Mouse (Mus musculus): ENCODE measurements around the gene Fcer2a.
A peak's percentile ranks its signal among the peaks of the same experiment; 100 is the strongest.

The Fcer2a gene

DNA sequence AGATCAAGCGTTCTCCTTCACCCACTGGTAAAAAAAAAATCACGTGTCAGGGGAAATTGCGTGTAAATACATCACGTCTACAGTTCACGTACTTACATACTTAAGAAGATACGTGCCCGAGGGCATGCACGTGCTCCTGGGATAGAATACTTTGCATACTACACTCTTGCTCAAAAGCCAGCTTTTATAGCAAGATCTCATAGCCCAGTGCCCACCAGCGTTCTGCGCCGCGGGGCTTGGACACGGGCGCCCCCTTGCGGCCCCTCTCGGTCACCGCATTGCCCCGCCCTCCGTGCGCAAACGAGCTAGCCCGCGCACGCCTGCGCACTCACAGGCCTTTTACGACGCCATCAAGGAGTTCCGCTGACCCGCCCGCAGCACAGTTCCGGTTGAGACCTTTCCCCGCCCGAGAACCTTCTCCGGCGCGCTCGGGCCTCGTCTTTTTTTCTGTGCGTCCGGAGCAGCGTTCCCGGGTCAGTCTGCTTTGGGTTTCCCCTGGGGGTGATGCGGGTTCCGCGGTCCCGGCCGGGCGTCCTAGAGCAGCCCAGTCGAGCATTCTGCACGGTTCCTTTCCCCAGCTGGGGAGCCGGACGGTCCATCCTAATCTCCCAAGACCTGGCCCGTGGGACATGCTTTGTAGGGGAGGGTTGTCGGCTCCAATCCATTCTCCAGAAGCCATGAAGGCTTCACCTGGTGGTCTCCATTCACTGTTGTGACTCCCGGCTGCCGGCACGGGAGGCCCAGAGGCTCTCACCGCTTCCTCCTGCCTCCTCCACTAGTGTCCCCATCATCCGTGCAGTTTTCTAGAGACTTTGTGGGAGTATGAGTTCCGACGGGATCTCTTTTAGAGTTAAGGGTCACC, 17.6 kb downstream of the Fcer2a start, which contains the start of gene Trappc5:
Gene Trappc5, plus strand, starts transcription at position 169 of the 862 bp plus-strand sequence.
- DNase-seq (ENCODE audit: low spot score), result peak; percentile 92

DNA sequence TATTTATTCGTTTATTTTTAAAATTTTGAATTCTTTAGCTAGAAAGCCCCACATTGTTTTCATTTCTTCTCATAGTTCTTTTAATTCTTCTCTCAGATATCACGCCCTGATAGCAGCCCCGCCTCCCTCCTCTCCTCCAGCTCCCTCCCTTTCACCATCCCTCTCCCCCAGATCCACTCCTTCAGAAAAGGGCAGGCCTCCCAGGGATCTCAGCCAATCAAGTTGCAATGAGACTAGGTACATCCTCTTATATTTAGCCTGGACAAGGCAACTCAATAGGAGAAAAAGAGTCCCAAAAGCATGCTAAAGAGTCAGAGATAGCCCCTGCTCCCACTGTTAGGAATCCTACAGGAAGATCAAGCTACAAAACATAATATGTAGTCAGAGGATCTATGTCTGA, 19.3 kb downstream of the Fcer2a start:
- DNase-seq (ENCODE audit: low spot score), result no peak

DNA sequence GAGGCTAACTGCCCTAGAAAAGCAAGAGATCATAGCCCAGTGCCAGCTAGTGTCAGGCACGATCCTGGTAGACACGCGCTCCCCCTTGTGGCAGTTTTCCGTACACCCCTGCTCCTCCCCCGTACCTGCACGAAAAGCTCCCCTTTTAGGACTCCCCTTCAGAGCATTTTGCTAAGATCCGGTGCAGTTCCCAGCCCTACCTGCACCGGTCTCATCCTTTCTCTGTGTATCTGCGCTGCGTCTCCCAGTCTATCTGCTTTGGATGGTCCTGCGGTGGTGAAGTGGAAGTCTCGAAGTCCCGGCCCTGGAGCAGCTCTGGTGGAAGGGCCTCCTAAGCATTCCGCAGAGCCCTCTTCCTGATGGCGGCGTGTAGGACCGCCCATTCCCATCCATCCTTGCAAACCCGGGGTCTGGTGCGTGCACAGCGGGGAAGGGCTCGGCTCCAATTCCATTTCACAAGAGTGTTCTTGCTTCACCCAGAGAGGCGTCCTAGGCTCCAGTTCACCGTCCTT, 21.9 kb downstream of the Fcer2a start, which contains the start of gene Fcor:
Gene Fcor, minus strand, starts transcription at position 383 of the 512 bp plus-strand sequence.
- peak; percentile 83 for DNase-seq (ENCODE audit: low spot score)

DNA sequence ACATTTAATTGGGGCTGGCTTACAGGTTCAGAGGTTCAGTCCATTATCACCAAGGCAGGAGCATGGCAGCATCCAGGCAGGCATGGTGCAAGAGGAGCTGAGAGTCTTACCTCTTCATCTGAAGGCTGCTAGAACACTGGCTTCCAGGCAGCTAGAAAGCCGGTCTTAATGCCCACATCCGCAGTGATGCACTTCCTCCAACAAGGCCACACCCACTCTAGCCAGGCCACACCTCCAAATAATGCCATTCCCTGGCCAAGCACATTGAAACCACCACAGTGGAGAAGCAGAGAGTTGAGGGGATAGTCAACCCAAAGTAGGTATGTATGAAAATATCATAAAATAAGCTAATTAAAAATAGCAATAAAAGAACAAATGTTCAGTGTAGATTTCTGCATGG, 23.6 kb downstream of the Fcer2a start:
- DNase-seq (ENCODE audit: low spot score), result no peak

DNA sequence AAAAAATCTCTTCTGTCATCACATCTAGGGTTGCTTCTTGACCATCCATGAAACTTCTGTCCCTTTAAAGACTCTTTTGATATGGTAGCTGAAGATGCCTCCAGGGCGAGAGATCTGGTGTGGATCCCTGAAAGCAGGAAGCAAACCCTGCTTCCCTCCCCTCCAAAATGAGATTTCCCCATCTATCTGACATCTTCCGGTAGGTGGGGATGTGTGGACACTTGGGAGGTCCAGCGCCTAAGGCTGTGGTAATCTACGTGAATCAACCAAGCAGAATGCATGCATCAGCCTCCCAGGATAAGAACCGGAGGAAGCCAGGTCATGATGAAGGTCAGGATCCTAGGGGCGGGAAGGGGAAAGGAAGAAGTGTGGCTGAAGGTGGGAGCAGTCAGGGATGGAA, 28.5 kb downstream of the Fcer2a start, which contains the start of gene Mcemp1:
Gene Mcemp1, plus strand, starts transcription at position 248 of the 400 bp plus-strand sequence.
- DNase-seq (ENCODE audit: low spot score), result no peak

DNA sequence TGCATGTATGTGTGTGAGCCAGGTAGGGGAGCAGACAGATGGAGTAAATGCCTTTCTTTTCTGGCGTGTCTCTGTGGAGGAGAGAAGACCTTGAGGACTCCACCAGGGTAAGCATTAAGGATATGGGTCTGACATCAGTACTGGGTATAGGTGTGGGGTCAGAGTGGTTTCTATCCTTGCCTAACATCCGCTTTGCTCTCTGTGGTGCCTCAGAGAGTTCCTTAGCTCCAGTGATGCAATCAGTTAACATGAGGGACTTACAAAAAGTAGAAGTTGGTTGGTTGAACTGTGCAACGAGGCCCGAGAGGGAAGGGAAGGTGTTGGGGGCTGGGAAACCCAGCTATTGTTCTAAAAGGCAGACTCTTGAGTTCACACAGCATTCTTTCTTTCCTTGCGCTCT, 29.6 kb downstream of the Fcer2a start:
- DNase-seq (ENCODE audit: low spot score), result no peak

DNA sequence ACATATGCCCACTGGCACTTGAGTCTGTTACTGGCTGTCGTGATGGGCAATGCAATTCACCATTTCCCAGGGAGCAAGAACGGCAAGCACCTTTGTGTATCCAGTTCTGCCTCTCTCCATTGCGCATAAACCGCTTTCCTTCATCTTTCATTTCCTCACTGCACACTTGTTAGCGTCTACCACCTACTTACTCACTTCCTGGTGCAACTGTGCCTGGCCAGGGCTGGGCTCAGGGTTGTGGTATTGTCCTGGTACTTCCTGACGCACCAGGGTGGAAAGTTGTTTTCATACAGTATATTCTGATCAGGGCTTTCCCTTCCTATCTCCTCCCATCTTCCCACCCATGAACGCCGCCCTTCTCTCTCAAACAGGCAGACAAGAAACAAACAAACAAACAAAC, 33.1 kb downstream of the Fcer2a start:
- DNase-seq (ENCODE audit: low spot score), result no peak

DNA sequence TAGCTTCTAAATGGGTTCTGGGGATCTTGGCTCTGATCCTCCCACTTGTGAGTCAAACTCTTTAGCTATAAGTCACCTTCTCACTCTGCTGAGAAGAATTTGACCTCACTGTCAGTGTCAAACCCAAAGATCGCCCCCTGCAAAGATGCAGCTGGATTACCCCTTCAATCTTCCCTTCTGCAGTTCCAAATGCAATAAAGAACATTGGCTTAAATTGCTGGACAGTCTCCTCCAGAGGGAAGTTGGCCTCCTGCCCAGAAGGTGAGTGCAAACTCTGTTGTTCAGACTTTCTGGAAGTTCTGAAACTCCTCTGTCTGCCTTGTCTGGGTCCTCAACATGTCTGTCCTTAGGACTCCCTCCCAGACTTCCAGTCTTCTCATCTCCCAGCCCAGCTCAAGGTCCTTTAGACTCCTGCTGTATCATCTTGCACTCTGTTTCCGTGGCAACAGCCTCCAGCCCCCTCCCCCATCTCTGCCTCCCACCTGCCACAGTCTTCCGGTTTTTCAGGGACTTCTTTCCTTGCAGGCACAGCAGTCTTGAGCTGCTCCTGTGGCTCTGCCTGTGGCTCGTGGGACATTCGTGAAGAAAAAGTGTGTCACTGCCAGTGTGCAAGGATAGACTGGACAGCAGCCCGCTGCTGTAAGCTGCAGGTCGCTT, 37.1 kb downstream of the Fcer2a start:
- no peak for DNase-seq (ENCODE audit: low spot score)

DNA sequence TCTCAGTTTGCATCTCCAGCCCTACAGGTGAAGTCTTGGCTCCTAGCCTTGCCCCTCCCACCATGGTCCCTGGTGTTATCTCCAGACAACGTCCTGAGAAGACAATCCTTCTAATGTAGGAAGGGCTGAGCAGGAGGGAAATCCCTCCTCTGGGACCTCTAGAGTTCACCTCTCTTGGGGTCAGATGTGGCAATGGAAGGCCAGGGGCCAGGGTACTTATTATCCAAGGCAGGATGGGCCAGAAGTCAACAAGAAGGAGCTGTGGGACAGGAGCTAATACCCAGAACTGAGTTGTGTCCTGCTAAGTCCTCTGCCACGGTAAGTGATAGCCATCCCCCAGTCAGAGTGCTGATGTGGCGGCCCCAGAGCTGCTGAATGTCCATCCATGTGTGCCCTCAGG, 38.4 kb downstream of the Fcer2a start, which contains the start of gene Retn:
Gene Retn, plus strand, starts transcription at position 245 of the 400 bp plus-strand sequence.
- DNase-seq (ENCODE audit: low spot score), result no peak

DNA sequence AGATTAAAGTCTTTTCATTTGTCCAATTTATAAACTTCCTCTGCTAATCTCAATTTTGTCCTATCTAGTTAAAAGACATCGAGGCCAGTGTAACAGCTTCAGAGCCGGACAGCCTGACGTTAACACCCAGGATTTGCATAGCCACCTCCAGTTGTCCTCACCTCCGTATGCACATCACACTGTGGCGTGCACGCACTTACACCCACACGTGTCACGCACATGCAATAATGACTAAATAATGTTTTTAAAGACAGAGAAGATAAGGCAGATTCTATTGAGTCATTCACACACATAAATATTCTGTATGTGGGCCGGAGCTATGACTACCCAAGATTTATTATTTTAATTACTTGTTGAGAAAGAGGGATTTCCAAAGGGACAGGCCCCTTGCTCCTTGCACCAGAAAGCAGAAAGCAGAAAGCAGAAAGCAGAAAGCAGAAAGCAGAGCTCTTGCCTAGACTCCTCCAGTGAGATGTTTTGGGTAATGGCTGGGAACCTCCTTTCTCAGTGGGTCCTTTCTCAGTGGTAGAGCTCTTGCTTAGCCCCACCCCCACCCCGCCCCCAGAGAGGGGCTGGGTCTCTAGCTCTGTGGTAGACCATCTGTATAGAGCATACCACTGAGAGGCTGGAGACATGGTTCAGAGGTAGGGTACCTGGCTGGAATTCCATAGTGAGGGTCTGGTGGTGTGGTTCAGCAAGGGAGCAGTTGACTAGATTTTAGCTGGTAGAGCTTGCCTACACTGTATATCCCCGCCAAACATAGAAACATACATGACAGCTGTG, 39.1 kb downstream of the Fcer2a start:
- DNase-seq (ENCODE audit: low spot score), result no peak

DNA sequence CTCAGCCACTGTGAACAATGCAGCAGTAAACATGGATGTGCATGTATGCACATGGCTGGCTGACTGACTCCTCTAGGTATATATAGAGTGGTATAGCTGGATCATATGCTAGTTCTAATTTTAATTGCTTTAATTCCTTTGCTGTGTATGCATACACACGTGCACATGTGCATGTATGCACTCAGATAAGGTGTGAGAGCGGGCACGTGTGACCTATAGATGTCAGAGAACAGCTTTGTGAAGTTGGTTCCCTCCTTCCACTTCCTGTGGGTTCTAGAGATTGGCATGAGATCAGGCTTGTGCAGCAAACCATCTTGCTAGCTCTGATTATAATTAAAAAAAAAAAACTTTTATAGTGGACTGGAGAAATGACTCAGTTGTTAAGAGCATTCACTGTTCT, 41.1 kb downstream of the Fcer2a start:
- no peak for DNase-seq (ENCODE audit: low spot score)

DNA sequence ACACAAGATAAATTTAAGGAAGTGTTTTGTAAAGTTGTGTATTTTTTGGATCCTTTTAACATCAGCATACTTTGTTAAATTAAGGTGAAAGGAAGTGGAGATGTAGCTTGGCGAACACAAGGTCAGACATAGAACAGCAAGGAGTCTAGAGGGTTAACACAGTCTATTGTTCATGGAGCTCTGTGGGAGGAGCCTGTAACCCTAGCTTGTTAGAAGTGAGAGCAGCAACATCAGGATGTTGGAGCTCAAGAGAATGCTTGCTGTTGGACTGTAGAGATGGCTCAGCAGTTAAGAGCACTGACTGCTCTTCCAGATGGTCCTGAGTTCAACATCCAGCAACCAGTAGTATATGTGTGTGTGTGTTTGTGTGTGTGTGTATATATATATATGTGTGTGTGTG, 45.0 kb downstream of the Fcer2a start:
- DNase-seq (ENCODE audit: low spot score), result no peak

DNA sequence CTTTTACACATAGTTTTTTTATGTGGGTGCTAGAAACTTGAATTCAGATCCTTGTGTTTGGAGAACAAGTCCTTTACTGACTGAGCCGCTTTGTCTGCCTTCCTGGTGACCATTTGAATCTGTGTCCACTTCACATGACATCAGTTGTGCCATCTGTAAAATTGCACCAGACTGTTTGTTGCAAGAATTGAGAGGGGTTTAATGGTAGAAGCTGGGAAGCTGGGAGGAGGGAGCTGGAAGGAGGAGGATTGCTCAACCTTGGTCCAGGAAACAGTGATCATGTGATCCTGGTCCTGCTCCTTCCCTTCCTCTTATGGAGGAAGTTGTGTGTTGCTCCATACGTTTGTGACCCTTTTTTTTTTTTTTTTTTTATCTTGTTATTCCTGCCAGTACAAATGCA, 45.7 kb downstream of the Fcer2a start:
- no peak for DNase-seq (ENCODE audit: low spot score)

DNA sequence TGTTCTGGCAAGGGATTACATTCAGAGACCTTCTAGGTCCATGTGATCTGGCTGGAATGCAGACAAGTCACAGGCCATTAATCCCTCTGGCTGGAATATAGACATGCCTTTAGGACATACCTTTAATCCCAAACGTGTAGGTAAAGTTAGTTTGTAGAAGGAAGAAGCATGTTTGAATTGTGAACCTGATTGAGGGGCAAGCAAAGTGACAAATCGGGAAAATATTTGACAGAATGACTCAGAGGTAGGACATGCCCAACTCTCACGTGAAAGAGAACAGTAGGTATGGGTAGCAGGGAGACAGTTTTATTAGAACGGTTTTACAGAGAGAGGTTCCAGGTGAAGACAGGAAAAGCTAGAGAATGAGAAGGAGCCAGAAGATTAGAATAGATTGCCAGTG, 46.4 kb downstream of the Fcer2a start:
- no peak for DNase-seq (ENCODE audit: low spot score)

DNA sequence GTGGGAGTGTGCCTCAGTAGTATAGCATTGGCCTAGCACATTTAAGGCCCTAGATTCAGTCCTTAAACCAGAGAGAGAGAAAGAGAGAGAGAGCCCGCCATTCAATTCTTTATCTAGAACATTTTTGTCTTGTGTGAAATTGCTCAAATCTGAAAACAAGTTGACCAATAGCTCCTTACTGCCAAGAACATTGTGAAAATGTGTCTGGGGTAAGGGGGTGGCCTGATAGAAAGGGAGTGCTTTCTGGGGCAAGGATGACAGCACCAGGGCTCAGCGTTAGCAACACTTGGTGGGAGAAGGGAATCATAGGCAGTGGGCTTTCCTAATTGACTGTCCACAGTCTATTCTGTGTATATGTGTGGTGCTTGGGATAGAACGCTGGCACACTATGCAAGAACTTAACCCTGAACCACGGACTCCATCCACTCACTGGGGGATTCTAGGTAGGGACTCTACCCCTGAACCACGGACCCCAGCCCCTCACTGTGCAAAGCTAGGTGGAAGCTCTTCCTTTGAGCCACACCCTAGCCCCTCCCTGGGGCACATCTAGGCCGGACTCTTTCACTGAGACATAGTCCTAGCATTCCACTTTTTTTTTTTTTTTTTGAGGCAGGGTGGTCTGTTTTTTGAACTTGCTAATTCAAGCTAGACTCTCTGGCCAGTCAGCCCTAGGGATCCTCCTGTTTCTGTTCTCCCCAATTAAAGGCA, 47.0 kb downstream of the Fcer2a start:
- DNase-seq (ENCODE audit: low spot score), result no peak

DNA sequence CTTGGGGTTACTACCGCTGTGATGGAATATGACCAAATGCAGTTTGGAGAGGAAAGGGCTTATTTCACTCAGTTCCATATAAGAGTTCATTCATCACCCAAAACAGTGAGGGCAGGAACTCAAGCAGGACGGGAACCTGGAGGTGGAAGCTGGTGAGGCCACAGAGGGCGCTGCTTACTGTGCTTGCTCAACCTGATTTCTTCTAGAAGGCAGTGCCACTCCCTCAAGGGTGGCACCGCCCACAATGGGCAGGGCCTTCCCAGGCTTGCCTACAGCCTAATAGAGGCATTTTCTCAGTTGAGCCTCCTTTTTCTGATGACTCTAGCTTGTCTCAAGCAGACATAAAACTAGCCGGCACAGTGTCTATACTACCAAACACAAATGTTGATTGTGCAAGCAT, 48.2 kb downstream of the Fcer2a start:
- peak; percentile 44 for DNase-seq (ENCODE audit: low spot score)
